Mouse (Mus musculus) forebrain, embryonic 15.5 days (tissue): Measurements from ENCODE around the gene Gabra3. TPM values are rescaled to one million over a fixed set of nuclear protein-coding genes. Genes with fewer than 3 reads are reported as not detected.

Experiments used
- ATAC-seq: fragments of 200-750 bp; cut with Nextera tagmentation; replicated peaks from 2 replicates; pipeline ENCODE4 v1.8.0; 2017; ENCODE audit warnings: mild to moderate bottlenecking, moderate TSS enrichment, moderate library complexity
- H3K27ac ChIP-seq: fragments of 300-500 bp; sonication (generic); replicated peaks from 2 replicates; pipeline ENCODE4 v1.5.1; 2015; ENCODE audit warnings: mild to moderate bottlenecking, inconsistent platforms
- H3K27me3 ChIP-seq: fragments of 300-500 bp; sonication (generic); 2 replicates; pipeline ENCODE4 v1.6.1; 2015; ENCODE audit warnings: inconsistent platforms
- H3K36me3 ChIP-seq: fragments of 300-500 bp; sonication (generic); 2 replicates; pipeline ENCODE4 v1.6.1; 2015; ENCODE audit warnings: mild to moderate bottlenecking, inconsistent platforms
- H3K4me1 ChIP-seq: fragments of 300-500 bp; sonication (generic); 2 replicates; pipeline ENCODE4 v1.6.1; 2015; ENCODE audit warnings: inconsistent platforms
- H3K4me2 ChIP-seq: fragments of 300-500 bp; sonication (generic); replicated peaks from 2 replicates; pipeline ENCODE4 v1.6.1; 2015; ENCODE audit warnings: mild to moderate bottlenecking, inconsistent platforms
- H3K4me3 ChIP-seq: fragments of 300-500 bp; sonication (generic); 2 replicates; pipeline ENCODE4 v1.5.1; 2015; ENCODE audit warnings: mild to moderate bottlenecking, inconsistent platforms
- H3K9ac ChIP-seq: fragments of 300-500 bp; sonication (generic); replicated peaks from 2 replicates; pipeline ENCODE4 v1.6.1; 2015; ENCODE audit warnings: mild to moderate bottlenecking, inconsistent platforms
- H3K9me3 ChIP-seq: fragments of 300-500 bp; sonication (generic); 2 replicates; pipeline ENCODE4 v1.6.1; 2016; ENCODE audit warnings: inconsistent platforms
- WGBS: fragments of 180-500 bp; shearing (Covaris S2); methylation state at CpG from one replicate; pipeline ENCODE4 v1.1.7; 2015; ENCODE audit warnings: mixed read lengths; 5-methylcytosine and 5-hydroxymethylcytosine counted together
- microRNA counts: library from miRNA; unstranded; fragments of <30 nt; microRNA quantifications from one replicate; lab custom pipeline; 2016
- microRNA-seq: library from miRNA; unstranded; fragments of <30 nt; microRNA quantifications from one replicate; pipeline ENCODE4, GENCODE M21; 2016
- polyA plus RNA-seq: library from polyadenylated mRNA; unstranded; fragments of >200 nt; fragmentation: Nextera tagmentation; extraction: Ambion mirVana; gene quantifications from 2 replicates; pipeline ENCODE4 v1.2.1, GENCODE M21; 2015

Gene Gabra3
- 15.5 and 17.3 TPM in 2 replicates for polyA plus RNA-seq

DNA sequence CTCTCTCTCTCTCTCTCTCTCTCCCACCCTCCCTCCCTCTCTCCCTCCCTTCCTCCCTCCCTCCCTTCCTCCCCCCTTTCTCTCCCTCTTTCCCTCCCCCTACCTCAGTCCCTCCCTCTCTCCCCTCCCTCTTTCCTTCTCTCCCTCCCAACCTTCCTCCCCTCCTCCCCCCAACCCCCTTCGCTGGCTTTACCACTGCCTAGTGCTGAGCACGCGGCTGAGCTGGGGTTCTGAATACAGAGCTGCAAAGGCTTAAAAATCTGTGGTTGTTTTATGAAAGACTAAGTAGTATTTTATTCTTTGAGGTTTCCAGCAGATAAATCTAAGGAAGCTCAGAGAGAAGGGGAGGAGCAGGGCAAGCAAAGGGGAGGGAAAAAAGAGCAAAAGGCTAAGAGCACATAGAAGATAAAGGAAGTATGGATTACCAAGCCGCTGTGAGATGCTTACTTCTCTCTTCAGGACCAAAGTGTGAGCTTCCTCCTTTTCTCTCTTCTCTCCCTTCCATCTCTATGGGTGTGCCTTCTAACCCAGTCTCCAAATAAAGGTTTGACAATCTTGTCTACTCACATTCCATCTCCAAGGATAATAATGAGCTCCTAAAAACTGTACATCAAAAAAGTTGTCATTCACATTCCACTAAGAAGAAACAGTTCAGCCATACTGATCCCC lies at the start of gene Gabra3:
Gabra3 (minus strand) TSS at position 619 of the 669 bp plus-strand sequence.
- no peaks in the 10 kb centered on the region for H3K36me3 ChIP-seq
- H3K27ac ChIP-seq: peak within 1 kb of the TSS; percentile 64
- H3K4me2 ChIP-seq: peak within 1 kb of the TSS; percentile 43
- peak within 1 kb of the TSS; percentile 39 for H3K4me3 ChIP-seq
- peak within 1 kb of the TSS; percentile 42 for H3K9ac ChIP-seq
- ATAC-seq: peak; percentile 95
- no peaks in the 10 kb centered on the region for H3K4me1 ChIP-seq
- no peaks in the 10 kb centered on the region for H3K9me3 ChIP-seq
- H3K27me3 ChIP-seq: no peaks in the 10 kb centered on the region
- WGBS: 16% methylated on average over 4 of the region's 4 CpGs

DNA sequence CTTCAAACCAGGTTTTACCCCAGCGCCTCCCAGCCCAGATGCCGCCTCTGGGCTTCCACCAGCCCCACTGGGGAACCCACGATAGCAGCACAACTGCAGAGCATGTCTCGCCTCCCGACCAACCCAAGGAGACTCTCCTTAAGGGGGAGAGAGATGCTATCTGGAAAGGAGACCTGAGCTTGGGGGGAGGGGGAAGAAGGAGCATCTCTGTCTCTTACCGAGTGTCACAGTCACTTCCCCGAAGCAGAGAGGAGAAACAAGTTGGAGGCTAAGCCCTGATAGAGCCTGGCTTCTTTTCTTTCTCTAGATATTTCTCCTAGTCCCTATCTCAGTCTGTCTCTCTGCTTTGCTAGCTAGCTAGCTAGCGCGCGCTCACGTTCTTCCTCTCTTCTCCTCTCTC lies 859 bp downstream of the Gabra3 start:
- Histone ChIP-seq H3K9me3 (no peaks in the 10 kb centered on the region), H3K27ac (peak overlapping the region; percentile 64), H3K27me3 (no peaks in the 10 kb centered on the region), H3K4me1 (no peaks in the 10 kb centered on the region), H3K4me2 (peak overlapping the region; percentile 43), H3K4me3 (peak overlapping the region; percentile 39), H3K9ac (peak overlapping the region; percentile 42), H3K36me3 (no peaks in the 10 kb centered on the region)
- WGBS: 8% methylated on average over 11 of the region's 11 CpGs
- peak; percentile 86 for ATAC-seq

DNA sequence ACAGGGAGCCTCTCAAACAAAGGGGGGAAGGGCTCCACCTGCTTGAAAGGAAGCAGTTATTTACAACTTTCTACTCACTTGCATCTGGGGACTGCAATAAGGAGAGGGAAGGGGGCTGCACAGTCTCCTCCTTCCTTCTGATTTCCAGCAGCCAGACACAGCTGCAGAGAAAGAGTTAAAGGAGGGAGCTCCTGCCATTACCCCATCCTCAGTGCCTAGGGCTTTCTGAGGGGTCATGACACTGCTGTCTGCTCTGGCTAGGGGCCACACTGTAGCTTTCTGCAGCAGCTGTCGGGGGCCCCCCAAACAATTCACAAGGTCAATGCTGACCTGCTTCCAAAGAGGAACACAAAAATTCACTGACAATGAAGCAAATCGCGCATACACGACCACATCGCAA lies 1.3 kb downstream of the Gabra3 start:
- 24% methylated on average over 5 of the region's 5 CpGs for WGBS
- no peaks in the 10 kb centered on the region for H3K9me3 ChIP-seq
- peak; percentile 55 for ATAC-seq

DNA sequence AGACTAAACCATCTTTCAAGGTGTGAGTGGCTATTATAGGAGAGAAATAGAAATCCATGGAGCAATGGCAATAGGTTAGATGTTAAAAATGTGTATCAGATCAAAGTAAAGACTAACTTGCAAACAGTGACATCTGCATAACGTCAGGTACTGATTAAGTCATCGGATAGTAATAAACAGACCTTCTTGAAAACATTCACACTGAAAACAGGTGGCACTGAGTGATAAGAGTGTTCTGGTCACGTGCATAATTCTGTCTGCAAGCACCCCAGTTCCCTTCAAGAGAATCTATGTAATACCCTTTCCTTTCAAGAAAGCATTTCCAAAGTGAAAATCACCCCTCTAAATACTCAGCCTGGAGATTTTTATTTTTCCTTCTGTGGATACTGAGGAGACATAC lies 6.0 kb downstream of the Gabra3 start:
- Histone ChIP-seq H3K4me1 (no peaks in the 10 kb centered on the region), H3K9me3 (no peaks in the 10 kb centered on the region), H3K4me3 (no peak overlapping the region), H3K36me3 (no peaks in the 10 kb centered on the region), H3K4me2 (no peak overlapping the region), H3K9ac (no peak overlapping the region), H3K27ac (no peak overlapping the region), H3K27me3 (no peaks in the 10 kb centered on the region)
- no peak for ATAC-seq
- 74% methylated on average over 3 of the region's 3 CpGs for WGBS

More for the DNA sequence above, 1.3 kb downstream of the Gabra3 start:
- Histone ChIP-seq H3K36me3 (no peaks in the 10 kb centered on the region), H3K4me3 (peak overlapping the region; percentile 39), H3K9ac (peak overlapping the region; percentile 42), H3K27ac (peak overlapping the region; percentile 64), H3K4me1 (no peaks in the 10 kb centered on the region), H3K4me2 (peak overlapping the region; percentile 43), H3K27me3 (no peaks in the 10 kb centered on the region)

DNA sequence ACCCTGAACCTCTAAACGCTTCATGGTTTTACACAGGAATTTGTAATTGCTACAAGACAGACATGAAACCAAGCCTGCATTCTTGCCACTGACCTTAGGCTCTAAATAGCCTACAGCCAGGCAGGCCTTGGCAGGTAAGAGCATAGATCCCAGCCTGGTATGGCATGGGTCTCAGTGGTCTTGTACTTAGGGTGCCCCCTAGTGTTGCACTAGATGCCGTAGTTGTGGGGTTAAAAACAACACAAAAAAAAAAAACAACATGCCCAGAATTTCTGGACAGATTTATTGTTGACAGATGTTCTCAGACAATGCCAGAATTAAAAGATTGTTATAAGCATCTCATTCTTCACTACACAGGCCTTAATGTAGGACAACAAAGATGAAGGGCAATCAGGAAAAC lies 12.0 kb downstream of the Gabra3 start:
- 62% methylated on average over 2 of the region's 2 CpGs for WGBS
- H3K9me3 ChIP-seq: no peaks in the 10 kb centered on the region
- H3K4me1 ChIP-seq: no peaks in the 10 kb centered on the region
- no peak overlapping the region for H3K9ac ChIP-seq
- H3K27ac ChIP-seq: no peak overlapping the region
- no peak overlapping the region for H3K4me2 ChIP-seq
- no peaks in the 10 kb centered on the region for H3K27me3 ChIP-seq
- ATAC-seq: no peak
- no peak overlapping the region for H3K4me3 ChIP-seq
- H3K36me3 ChIP-seq: no peaks in the 10 kb centered on the region

DNA sequence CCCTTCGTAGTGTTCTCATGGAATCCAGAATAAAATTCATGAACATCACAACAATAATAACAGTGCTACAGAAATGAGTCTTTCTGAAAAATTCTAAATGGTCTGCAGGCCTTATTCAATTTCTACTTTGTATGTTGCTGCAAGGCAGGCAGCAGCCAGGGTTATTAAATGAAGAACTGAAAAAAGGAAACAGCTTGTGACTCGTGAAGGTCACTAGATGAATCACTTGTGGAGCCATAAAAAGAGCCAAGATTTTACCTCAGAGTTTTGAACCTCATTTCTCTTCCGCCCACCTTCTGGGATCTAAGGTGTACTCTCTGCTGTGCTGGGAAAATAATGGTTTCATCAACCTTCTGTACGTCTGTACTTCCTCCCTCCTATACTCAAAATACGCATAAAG lies 159.4 kb downstream of the Gabra3 start:
- Histone ChIP-seq H3K27ac (no peak overlapping the region), H3K4me1 (no peaks in the 10 kb centered on the region), H3K36me3 (no peaks in the 10 kb centered on the region), H3K4me2 (no peak overlapping the region), H3K9ac (no peak overlapping the region), H3K9me3 (no peaks in the 10 kb centered on the region), H3K4me3 (no peak overlapping the region), H3K27me3 (no peaks in the 10 kb centered on the region)
- no peak for ATAC-seq
- WGBS: 86% methylated on average over 5 of the region's 5 CpGs

DNA sequence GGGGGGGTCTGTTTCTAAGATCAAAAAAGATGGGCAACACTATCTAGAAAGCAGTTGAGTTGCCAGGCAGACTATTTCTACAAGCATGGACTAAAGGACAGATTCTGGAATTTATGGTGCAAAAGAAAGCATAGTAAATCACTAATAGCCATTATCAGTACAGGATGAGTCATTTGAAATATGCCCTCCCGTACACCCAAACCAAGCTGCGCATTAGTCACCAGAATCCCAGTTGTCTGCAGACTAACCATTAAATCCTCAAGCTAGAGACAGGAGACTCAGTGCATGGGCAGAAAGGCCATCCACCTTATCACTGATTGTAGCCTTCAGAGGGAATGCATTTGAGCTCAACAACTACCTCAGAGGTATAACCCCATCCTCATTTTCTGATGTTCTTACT lies 166.8 kb downstream of the Gabra3 start:
- H3K27ac ChIP-seq: no peak overlapping the region
- no peaks in the 10 kb centered on the region for H3K9me3 ChIP-seq
- H3K27me3 ChIP-seq: no peaks in the 10 kb centered on the region
- H3K4me3 ChIP-seq: no peak overlapping the region
- H3K36me3 ChIP-seq: no peaks in the 10 kb centered on the region
- H3K4me1 ChIP-seq: no peaks in the 10 kb centered on the region
- 89% methylated on average over 2 of the region's 2 CpGs for WGBS
- no peak overlapping the region for H3K9ac ChIP-seq
- H3K4me2 ChIP-seq: no peak overlapping the region
- ATAC-seq: no peak

DNA sequence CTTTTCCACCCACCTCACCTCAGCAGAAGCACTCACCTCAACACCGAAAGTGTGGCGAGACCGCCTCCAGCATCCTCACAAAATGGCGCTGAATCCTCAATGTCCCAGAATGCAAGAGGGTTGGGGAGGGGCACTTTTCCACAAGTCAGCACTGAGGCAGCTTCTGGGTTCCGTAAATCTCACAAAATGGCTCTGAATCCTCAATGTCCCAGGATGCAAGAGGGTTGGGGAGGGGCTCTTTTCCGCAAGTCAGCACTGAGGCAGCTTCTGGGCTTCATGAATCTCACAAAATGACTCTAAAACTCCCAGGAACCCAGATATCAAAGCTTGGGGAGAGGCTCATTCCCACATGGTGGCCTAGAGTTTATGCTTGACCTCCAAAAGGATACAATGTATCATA lies 269.9 kb downstream of the Gabra3 start, which contains the start of gene Magea10:
Magea10 (minus strand) TSS at position 101 of the 400 bp plus-strand sequence.
- no peak within 1 kb of the TSS for H3K9ac ChIP-seq
- H3K27ac ChIP-seq: no peak within 1 kb of the TSS
- WGBS: 93% methylated on average over 6 of the region's 6 CpGs
- no peak within 1 kb of the TSS for H3K4me3 ChIP-seq
- no peaks in the 10 kb centered on the region for H3K36me3 ChIP-seq
- H3K27me3 ChIP-seq: no peaks in the 10 kb centered on the region
- no peaks in the 10 kb centered on the region for H3K4me1 ChIP-seq
- no peak for ATAC-seq
- no peaks in the 10 kb centered on the region for H3K9me3 ChIP-seq
- no peak within 1 kb of the TSS for H3K4me2 ChIP-seq

MicroRNAs encoded within 50 kb of the gene (microRNA counts, 519-probe panel; counts per million panel counts)
- microRNA mmu-miR-105 (lab: Ali Mortazavi, UCI) (2,509 counts per million, percentile 54 among the panel's probes with 10 or more counts), microRNA mmu-miR-767 (lab: Ali Mortazavi, UCI) (1,802 counts per million, percentile 15 among the panel's probes with 10 or more counts)

Small RNAs within 50 kb of the gene (microRNA-seq; reads per million reads assigned to microRNA genes)
- gene Mir105 (not detected), gene Mir767 (not detected)

Other genes with a start within 250 kb of the Gabra3 start
- 1.2 and 1.5 TPM in 2 replicates for gene Gabrq, start 168.3 kb upstream of the Gabra3 start, polyA plus RNA-seq